Mouse (Mus musculus): ENCODE results near the gene E330021D16Rik. TPM values are rescaled to one million over a fixed set of nuclear protein-coding genes. Genes with fewer than 3 reads are reported as not detected.
A peak's percentile ranks its signal among the peaks of the same experiment; 100 is the strongest.

E330021D16Rik gene
- polyA plus RNA-seq, 1 experiment from 2014 or later: not detected

- Histone ChIP-seq H3K36me3 (no peaks in the 10 kb centered on the region), H3K27ac (replicated peaks) (no peak overlapping the region), H3K4me2 (replicated peaks) (no peak overlapping the region), H3K4me3 (replicated peaks) (no peak overlapping the region), H3K4me1 (no peaks in the 10 kb centered on the region), H3K27me3 (no peaks in the 10 kb centered on the region), H3K9me3 (replicated peaks) (no peaks in the 10 kb centered on the region), H3K9ac (no peak overlapping the region)
- 79% methylated on average over 12 of the region's 12 CpGs for WGBS
- no peak for ATAC-seq (ENCODE audit: insufficient number of reproducible peaks, low FRiP score, low TSS enrichment, low read depth)
Measured at GRCm38 (mm10) chr6:136364430-136365098, 50.8 kb downstream of the E330021D16Rik start.

GRCm38 (mm10) chr6:136364008-136364407, 51.4 kb downstream of the E330021D16Rik start:
- Histone ChIP-seq H3K27me3 (no peaks in the 10 kb centered on the region), H3K36me3 (no peaks in the 10 kb centered on the region), H3K4me1 (no peaks in the 10 kb centered on the region), H3K4me2 (replicated peaks) (no peak overlapping the region), H3K4me3 (replicated peaks) (no peak overlapping the region), H3K9me3 (replicated peaks) (no peaks in the 10 kb centered on the region), H3K9ac (no peak overlapping the region), H3K27ac (replicated peaks) (no peak overlapping the region)
- WGBS: 81% methylated on average over 4 of the region's 4 CpGs
- ATAC-seq (ENCODE audit: insufficient number of reproducible peaks, low FRiP score, low TSS enrichment, low read depth): no peak

GRCm38 (mm10) chr6:136363313-136363712, 52.1 kb downstream of the E330021D16Rik start:
- Histone ChIP-seq H3K9me3 (replicated peaks) (no peaks in the 10 kb centered on the region), H3K4me1 (no peaks in the 10 kb centered on the region), H3K4me3 (replicated peaks) (no peak overlapping the region), H3K4me2 (replicated peaks) (no peak overlapping the region), H3K27me3 (no peaks in the 10 kb centered on the region), H3K36me3 (no peaks in the 10 kb centered on the region), H3K27ac (replicated peaks) (no peak overlapping the region), H3K9ac (no peak overlapping the region)
- no peak for ATAC-seq (ENCODE audit: insufficient number of reproducible peaks, low FRiP score, low TSS enrichment, low read depth)
- WGBS: 91% methylated on average over 8 of the region's 8 CpGs

- H3K4me1 ChIP-seq: peaks cover under 1% of the 10 kb centered on the region
- no peaks in the 10 kb centered on the region for H3K9me3 ChIP-seq (replicated peaks)
- H3K4me3 ChIP-seq (replicated peaks): no peak overlapping the region
- H3K4me2 ChIP-seq (replicated peaks): no peak overlapping the region
- no peak overlapping the region for H3K9ac ChIP-seq
- ATAC-seq (ENCODE audit: insufficient number of reproducible peaks, low FRiP score, low TSS enrichment, low read depth): no peak
- H3K27ac ChIP-seq (replicated peaks): no peak overlapping the region
- 44% methylated on average over 5 of the region's 5 CpGs for WGBS
- no peaks in the 10 kb centered on the region for H3K36me3 ChIP-seq
- no peaks in the 10 kb centered on the region for H3K27me3 ChIP-seq
Measured at GRCm38 (mm10) chr6:136358471-136358870, 56.9 kb downstream of the E330021D16Rik start.

GRCm38 (mm10) chr6:136353399-136354184, 61.8 kb downstream of the E330021D16Rik start:
- Histone ChIP-seq H3K36me3 (no peaks in the 10 kb centered on the region), H3K27me3 (no peaks in the 10 kb centered on the region), H3K4me1 (peaks cover 4% of the 10 kb centered on the region), H3K4me2 (replicated peaks) (peak overlapping the region; percentile 35), H3K4me3 (replicated peaks) (no peak overlapping the region), H3K27ac (replicated peaks) (no peak overlapping the region), H3K9me3 (replicated peaks) (no peaks in the 10 kb centered on the region), H3K9ac (no peak overlapping the region)
- ATAC-seq (ENCODE audit: insufficient number of reproducible peaks, low FRiP score, low TSS enrichment, low read depth): 0 out of 2 replicates have a peak, but pooled peaks have one; percentile 29
- WGBS: 27% methylated on average over 11 of the region's 11 CpGs

Other genes with a start within 250 kb of the E330021D16Rik start
- 2.3 and 3.8 TPM in 2 replicates for gene Grin2b, start 242.1 kb downstream of the E330021D16Rik start, polyA plus RNA-seq (2015; fragmentation: Nextera tagmentation; extraction: Ambion mirVana)
- not detected in 2 replicates for gene Gm8994, start 88.0 kb downstream of the E330021D16Rik start, polyA plus RNA-seq (2015; fragmentation: Nextera tagmentation; extraction: Ambion mirVana)
- gene Atf7ip, start 90.6 kb upstream of the E330021D16Rik start, polyA plus RNA-seq (2015; fragmentation: Nextera tagmentation; extraction: Ambion mirVana): 35.5 and 37.5 TPM in 2 replicates
- 30.3 and 31.6 TPM in 2 replicates for gene Plbd1, start 246.4 kb upstream of the E330021D16Rik start, polyA plus RNA-seq (2015; fragmentation: Nextera tagmentation; extraction: Ambion mirVana)

Data from embryonic facial prominence, embryonic 15.5 days (tissue).